Mouse (Mus musculus) brain, embryonic 14.5 days (tissue): ENCODE data around the gene Htt. TPM values are rescaled to one million over a fixed set of nuclear protein-coding genes. Genes with fewer than 3 reads are reported as not detected.

Experiments
- DNase-seq: peaks from one replicate; pipeline ENCODE4 v3.0.0-alpha.2; 2011; ENCODE audit warnings: low read depth
- CTCF ChIP-seq: fragments of 200-500 bp; IDR thresholded peaks from 2 replicates; pipeline ENCODE4 v1.5.1; 2012; ENCODE audit warnings: inconsistent platforms, mild to moderate bottlenecking, moderate library complexity, borderline replicate concordance; ENCODE audit not compliant: insufficient read depth, insufficient read length; ENCODE audit errors: extremely low read depth
- POLR2A ChIP-seq: fragments of 200-500 bp; IDR thresholded peaks from 2 replicates; pipeline ENCODE4 v1.6.1; 2012; ENCODE audit warnings: mild to moderate bottlenecking, inconsistent platforms, borderline replicate concordance; ENCODE audit not compliant: poor library complexity, insufficient read depth, insufficient read length, severe bottlenecking; ENCODE audit errors: extremely low read depth
- polyA plus RNA-seq: library from polyadenylated mRNA; depleted of rRNA; stranded (reverse); fragments of >200 nt; gene quantifications from 2 replicates; pipeline ENCODE4 v1.2.3, GENCODE M21; 2012

Gene Htt
- polyA plus RNA-seq, 1 experiment: 32.2 TPM

DNA sequence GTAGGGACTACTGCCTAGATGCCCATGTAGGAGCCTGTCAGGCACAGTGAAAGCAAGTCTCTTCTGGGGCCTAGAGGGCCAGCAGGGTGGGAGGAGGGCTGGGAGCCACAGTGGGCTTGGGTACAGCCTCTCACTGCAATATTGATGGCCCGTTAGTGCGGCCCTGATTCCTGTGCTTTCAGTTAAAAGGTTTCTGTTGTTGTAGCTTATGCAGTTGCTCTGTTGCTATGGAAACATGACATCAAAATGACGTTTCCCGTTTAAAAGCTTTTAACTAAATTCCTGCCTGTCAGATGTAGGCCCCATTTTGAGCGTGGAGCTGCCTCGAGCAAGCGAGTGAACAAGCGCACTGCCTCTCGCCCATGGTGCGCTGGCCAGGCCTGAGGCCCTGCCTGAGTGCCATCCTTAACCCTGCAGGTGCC, 155.7 kb downstream of the Htt start:
- peak; percentile 88 for DNase-seq
- TF ChIP-seq CTCF: no peak
- no peak for TF ChIP-seq POLR2A

DNA sequence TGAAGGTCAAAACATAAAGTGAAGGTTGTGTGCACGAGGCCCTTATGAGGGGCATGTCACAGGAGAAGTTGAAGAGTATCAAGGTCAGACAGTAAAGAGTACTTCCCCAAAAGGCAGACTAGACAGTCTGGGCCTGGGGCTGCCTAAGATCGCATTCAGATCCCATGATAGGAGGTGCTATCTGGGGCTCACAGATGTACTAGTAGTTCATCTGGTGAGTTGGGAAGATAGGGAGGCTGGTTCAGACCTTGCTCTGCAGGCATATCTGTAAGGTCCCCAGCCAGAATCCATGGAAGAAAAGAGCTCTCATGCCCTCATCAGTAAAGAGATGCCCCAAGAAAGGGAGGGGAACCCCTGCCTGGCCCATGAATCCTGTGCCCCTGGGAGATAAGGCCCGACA, 157.2 kb downstream of the Htt start:
- TF ChIP-seq CTCF (no peak), POLR2A (no peak)
- DNase-seq: no peak

DNA sequence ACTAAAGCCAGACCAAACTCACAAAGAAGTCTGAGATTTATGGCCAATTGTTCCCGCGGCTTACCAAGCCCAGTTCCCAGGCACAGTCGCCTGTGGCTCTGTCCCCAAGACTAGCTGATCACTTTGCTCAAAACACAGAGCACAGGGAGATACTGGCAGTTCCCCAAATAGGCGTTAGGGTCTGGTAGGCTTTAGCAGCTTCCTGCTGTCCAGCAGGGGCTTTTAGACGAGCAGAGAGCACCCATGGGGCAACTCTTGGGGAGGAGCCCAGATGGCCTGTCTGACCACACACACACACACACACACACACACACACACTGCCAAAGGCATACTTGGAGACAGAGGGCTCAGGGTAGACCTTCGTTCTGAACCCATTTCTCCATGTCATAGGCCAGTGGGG, 161.0 kb downstream of the Htt start:
- DNase-seq: no peak
- TF ChIP-seq POLR2A (no peak), CTCF (no peak)

DNA sequence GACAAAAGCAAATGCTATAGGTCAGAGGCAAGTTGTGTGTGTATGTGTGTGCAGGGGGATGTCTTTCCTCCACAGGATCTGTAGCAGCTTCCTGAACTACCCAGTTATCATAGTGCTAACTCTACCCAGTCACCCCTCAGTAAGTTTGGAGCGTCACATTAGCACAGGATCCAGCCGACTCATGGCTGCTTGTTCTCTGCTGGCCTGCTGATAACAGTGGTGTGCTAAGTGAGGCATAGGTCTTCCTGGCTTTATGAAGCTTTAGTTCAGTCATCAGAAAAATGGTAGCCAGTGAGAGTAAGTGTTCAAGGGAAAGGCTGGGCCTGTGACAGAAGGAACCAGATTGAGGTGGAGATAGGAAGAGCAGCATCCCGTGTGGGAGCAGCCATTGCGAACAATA, 162.4 kb downstream of the Htt start:
- no peak for DNase-seq
- TF ChIP-seq POLR2A (no peak), CTCF (no peak)

DNA sequence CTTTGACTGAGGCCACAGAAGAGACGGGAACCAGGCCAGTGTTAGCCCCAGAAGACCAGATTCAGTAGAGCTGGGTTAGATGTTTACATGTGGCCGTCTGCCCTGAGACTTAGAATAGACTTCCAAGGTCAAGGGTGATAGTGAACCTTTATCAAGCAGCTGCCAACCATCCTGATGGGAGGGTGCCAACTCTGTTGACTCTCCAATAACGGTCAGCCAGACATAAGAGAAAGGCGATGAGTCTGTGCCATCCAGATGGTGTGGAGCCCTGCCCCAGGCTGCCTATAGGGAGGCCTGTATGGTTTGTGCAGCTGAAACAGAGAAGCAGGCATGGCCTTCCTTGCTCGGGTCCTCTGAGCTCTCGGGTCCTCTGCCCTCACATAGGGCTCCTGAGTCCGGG, 163.0 kb downstream of the Htt start:
- DNase-seq: no peak
- TF ChIP-seq CTCF (no peak), POLR2A (no peak)

DNA sequence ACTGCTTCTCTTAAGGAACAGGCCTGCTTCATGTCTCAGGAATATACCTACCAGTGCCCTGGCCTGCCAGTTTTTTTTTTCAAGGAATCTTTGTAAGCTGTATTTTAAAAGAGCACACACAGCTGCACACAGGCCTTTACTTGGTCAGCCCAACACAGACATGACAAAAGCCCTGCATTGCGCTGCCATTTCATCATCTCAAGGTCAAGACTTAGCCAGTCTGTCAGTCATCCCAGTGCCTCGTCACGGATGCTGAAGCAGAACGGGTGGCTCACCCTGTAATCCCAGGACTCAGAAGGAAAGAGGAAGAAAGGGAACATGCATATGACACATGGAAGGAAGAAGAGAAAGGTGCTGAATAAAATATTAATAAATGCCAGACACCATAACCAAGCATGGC, 166.1 kb downstream of the Htt start:
- DNase-seq: no peak
- TF ChIP-seq CTCF (no peak), POLR2A (no peak)

DNA sequence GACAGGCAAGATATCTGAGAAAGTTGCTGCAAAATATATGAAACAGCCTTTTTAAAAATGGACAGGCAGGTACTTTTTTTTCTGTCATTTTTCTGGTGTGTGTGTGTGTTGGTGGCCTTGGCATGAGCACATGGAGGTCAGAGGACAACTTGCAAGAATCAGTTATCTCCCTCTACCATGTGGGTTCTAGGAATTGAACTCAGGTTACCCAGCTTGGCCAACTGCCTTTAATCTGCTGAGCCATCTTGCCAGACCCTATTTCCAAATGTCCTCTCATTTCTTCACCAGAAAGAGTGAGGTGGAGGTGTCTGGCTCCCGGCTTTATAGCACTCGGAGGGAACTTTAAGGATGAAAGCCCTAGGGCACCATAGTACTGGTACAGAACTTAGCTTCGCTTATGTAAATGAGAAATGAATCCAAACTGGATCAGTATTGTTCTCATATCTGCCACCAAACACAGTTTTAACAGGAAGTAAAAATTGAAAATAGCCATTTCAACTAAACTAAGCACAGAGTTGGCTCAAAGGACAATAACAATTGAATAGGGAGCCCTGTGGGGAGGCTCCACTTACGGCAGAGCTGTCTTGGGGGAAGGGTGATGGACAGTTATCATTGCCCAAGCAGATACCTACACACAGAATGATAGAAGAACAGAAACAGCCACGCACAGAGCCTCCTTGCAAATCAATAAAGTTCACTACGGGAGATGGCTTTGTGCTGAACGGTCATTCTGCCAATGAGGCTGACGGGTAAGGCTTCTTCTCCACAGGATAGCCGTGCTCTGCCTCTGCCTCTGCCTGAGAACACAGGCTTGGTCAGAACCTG, 168.8 kb downstream of the Htt start:
- no peak for DNase-seq
- TF ChIP-seq POLR2A (no peak), CTCF (no peak)

DNA sequence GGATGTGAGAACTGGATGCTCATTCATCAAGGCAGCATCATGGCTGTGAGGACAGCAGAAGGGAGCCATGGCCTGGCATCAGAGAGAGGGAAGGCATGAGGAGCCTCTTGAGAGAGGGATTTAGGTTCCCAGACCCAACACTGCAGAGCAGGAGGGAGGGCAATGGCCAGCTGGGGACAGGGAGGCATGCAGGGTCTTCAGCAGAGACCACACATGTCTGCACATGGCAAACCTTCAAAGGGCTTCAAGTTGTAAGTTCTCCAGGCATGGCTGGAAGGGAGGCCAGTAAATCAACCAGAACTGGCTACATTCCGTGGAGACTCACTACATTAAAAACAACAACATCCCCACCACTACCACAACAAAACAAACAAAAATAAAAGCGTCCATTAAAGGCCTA, 169.6 kb downstream of the Htt start:
- no peak for TF ChIP-seq POLR2A
- TF ChIP-seq CTCF: no peak
- DNase-seq: no peak

DNA sequence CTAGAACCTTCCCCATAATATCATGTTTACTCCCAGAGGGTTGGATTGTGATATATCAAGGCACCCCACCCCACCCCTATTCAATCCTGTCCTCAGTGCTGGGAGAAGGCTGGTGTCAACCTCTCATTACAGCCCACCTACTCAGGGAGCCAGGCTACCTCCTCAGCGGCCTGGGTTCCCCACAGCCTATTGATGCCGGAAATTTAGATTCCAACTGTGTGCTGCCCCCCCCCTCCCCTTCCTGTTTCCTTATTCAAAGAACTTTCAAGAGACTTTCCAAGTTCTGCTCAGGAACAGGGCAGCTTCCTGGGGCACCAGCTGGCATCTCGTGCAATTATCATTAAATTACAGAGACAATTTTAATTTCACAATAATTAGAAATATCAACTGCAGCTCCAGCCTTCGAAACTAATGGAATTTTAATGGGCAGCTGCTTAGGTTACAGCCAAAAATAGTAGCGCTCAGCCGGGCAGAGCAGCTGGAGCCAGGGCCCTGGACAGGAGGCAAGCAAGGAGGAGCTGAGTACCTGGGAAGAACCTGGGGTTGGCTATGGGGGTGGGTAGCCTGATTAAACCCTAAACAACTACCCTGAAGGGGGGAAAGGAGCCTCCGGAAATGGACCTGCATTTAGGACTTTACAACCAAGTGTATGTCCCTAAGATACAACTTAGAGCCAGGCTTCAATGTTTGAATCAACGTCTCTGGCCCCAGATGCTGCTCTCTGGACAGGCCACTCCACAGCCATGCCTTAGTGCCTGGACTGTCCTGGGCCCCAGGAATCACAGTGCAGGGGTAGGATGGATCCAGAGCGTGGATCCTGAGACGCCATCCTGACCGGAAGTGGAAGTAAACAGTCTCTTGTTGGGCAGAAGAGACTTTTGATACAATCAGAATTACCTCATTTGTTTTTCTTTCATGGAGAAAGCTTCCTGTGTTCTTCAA, 170.2 kb downstream of the Htt start:
- peak; percentile 47 for DNase-seq
- no peak for TF ChIP-seq CTCF
- TF ChIP-seq POLR2A: no peak

DNA sequence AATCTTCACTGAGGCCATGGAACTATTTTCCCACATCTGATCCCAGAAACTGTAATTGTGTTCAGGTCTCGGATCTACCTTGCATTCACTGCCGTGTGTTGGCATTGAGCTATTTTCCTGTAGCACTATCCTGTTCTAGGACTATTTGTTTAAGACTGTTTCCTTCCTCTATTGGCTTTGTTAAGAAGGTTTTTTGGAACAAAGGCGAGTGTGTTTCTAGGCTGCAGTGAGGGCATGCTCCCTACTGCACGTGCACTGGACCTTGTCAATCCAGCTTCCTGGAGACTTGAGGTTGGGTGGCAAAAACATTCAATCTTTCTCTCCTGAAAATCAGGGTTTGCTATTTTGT, 170.9 kb downstream of the Htt start:
- no peak for TF ChIP-seq CTCF
- no peak for TF ChIP-seq POLR2A
- peak; percentile 24 for DNase-seq

DNA sequence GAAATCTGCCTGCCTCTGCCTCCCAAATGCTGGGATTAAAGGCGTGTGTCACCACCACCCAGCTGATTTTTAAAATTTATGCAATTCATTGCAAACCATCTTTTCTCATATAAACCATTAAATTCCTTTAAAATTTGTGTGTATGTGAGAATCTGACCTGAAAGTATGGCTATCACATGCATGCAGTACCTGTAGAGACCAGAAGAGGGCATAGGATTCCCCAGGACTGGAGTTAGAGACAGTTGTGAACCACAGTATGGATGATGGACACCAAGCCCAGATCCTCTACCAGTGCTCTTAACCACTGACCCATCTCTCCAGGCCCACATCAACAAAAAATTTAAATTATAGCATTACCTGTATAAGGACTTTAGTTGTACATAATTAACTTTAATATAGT, 171.9 kb downstream of the Htt start:
- DNase-seq: no peak
- peak; percentile 36; the same call in 1 of the 2 replicates for TF ChIP-seq CTCF
- TF ChIP-seq POLR2A: no peak
